Mouse (Mus musculus): Measurements from ENCODE around the gene Vmn1r221.
"Not testable (repeated sequence)": the region's sequence is repeated elsewhere in the genome, so short reads cannot be mapped to it uniquely, and the experiment has no call there.

Gene Vmn1r221

DNA sequence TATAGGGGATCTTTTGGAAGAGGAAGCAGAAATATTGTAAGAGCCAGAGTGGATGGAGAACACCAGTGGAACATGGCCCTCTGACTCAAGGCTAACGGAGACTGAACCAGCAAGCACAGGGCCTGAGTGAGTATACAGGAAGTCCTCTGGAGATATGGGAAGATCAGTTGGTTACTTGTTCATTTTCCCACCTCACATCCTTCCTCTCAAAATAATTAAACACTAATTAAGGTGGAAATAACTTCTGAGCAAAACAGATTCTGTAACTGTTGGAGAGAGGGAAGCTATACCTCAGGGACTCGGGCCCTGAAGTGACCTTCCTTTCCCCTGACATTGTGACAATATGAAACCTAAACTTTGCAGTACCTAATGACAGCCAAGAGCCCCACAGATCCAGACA is at the start of gene Vmn1r221:
Gene Vmn1r221, plus strand, starts transcription at position 301 of the 400 bp plus-strand sequence.
- not testable (repeated sequence) for DNase-seq (ENCODE audit: low spot score)

GRCm38 (mm10) chr13:23166471-23166870 is 47.5 kb upstream of the Vmn1r221 start:
- DNase-seq (ENCODE audit: low spot score) = not testable (repeated sequence)

GRCm38 (mm10) chr13:23187875-23188274 is 26.1 kb upstream of the Vmn1r221 start, which contains the start of gene Vmn1r220:
Gene Vmn1r220 (minus strand): TSS chr13:23187975.
- DNase-seq (ENCODE audit: low spot score) = no peak

- DNase-seq (ENCODE audit: low spot score) = not testable (repeated sequence)
Measured at GRCm38 (mm10) chr13:23203885-23204284, 10.0 kb upstream of the Vmn1r221 start.

DNA sequence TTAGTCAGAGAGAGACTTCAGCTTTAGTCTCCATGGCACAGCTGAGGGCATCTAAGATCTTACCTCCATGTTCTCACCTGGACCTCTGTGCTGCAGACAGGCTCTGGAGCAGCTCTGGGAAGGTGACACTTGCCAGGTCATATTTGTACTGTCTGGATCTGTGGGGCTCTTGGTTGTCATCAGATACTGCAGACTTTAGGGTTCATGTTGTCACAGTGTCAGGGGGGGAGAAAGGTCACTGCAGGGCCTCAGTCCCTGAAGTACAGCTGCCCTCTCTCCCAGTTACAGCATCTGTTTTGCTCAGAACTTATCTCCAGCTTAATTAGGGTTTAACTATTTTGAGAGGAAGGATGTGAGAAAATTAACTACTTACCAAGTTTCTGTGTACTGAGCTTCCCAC is 21.9 kb downstream of the Vmn1r221 start, which contains the start of gene Vmn1r222:
Gene Vmn1r222, minus strand, starts transcription at position 101 of the 400 bp plus-strand sequence.
- DNase-seq (ENCODE audit: low spot score) = not testable (repeated sequence)

- not testable (repeated sequence) for DNase-seq (ENCODE audit: low spot score)
Measured at GRCm38 (mm10) chr13:23246834-23247233, 32.9 kb downstream of the Vmn1r221 start, which contains the start of gene Vmn1r223. Gene Vmn1r223 (plus strand): TSS chr13:23247134.

DNA sequence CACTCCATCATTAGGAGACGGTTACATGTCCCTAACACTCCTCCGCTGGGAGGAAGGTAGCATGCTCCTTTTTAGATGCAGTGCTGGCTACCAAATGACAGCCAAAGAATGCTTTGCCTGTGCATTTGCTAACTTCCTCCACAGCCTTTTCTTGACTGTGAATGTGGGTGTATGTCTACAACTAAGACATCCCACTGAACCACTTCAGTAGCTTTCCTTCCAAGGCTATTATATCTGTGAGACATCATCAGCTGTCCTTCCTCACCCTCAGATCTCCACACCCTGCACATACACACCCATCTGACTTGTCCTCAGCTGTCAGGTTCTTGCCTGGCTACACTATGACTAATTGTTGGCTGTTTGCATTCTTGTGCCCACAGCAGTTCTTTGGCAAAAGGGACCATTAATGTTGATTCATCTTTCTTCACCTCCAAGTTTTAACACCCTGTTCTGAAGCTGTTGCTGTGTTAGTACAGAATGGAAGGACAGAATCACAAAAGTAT is 44.7 kb downstream of the Vmn1r221 start:
- DNase-seq (ENCODE audit: low spot score) = no peak

DNA sequence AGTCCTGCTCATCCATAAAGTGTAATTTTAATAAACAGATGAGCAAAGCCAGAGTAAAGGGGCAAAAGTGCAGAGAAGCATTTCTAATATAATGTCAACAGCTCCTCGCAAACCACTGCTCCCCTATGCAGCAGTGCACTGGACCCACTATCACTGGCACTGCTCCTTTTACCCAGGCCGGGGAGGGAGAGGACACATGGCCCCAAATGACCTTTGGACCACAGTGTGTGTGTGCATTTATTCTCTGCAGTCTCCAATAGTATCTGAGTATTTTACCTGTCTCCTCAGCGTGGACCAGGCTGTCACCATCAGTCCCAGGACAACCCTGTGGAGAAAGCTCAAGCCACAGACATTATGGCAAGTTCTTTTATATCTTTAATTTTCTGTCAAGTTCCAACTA is 54.7 kb downstream of the Vmn1r221 start:
- DNase-seq (ENCODE audit: low spot score) = not testable (repeated sequence)

GRCm38 (mm10) chr13:23269127-23269526 is 55.2 kb downstream of the Vmn1r221 start:
- not testable (repeated sequence) for DNase-seq (ENCODE audit: low spot score)

DNA sequence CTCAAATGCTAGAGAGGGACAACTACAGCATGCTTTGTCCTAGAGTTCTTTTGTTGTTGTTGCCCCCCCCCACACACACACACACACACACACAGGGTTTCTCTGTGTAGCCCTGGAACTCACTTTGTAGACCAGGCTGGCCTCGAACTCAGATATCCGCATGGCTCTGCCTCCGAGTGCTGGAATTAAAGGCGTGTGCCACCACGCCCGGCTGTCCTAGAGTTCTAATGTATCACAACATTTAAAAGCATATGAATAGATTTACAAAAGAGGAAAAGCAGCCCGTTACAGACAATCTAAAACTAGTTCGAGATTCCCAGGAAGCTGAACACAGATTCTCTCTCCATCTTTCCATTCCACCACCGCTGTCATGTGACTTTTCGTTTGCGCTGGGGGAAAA is 55.8 kb downstream of the Vmn1r221 start:
- DNase-seq (ENCODE audit: low spot score) = no peak

DNA sequence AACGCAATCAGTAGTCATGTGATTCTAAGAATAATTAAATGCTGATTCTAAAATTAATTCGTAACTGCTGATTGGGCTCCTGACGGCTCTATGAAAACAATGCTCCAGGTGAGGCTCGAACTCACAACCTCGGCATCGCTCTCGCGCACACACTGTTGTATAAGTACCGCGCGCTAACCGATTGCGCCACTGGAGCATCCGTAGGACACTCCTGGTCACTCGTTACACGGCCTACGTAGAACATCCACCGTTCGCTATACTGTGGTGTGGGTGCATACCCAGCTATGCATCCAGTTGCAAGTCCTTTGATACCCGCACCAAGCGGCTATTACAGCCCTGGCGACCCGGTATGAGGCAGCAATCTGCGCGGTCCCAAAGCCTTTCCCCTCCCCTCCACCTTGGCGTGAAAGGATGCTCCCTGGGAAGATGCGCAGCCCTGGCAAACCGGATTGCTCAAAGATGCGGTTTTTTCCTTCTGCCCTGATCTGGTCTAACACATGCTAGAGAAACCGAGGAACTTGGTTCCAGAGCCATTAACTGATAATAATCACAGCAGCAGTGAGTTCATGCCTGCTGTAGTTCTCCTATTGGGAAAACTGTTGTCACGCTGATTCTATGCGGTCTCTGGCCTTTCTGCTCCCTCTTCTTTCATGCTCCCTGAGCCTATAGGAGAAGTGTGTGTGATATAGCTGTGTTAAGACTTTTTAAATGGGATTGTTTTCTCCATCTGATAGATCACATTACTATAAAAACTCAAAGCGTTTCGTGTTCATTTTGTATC is 56.6 kb downstream of the Vmn1r221 start:
- peak; percentile 6 for DNase-seq (ENCODE audit: low spot score)

Data from testis, postnatal 14 days (tissue).